Mouse (Mus musculus) embryonic fibroblast, embryonic 13.5 days (primary cell): ENCODE measurements around the gene Btnl6.

Source experiments
- CTCF ChIP-seq: IDR thresholded peaks from 2 replicates; pipeline ENCODE4 v1.5.1; 2011; ENCODE audit warnings: mild to moderate bottlenecking, control low read depth, low read length, moderate library complexity, borderline replicate concordance; ENCODE audit not compliant: insufficient read depth
- POLR2A ChIP-seq: IDR thresholded peaks from 2 replicates; pipeline ENCODE4 v1.6.1; 2011; ENCODE audit warnings: low read depth, mild to moderate bottlenecking, control low read depth, low read length, moderate library complexity

GRCm38 (mm10) chr17:34564796-34565195 lies 47.6 kb upstream of the Btnl6 start:
- TF ChIP-seq CTCF, result no peak
- TF ChIP-seq POLR2A, result no peak
